Mouse (Mus musculus) lung, postnatal 0 days (tissue): ENCODE results near the gene Lipc. TPM values are rescaled to one million over a fixed set of nuclear protein-coding genes. Genes with fewer than 3 reads are reported as not detected.
A peak's percentile ranks its signal among the peaks of the same experiment; 100 is the strongest.
"Not testable (repeated sequence)": the region's sequence is repeated elsewhere in the genome, so short reads cannot be mapped to it uniquely, and the experiment has no call there.

Experiments used
- ATAC-seq: fragments of 200-750 bp; cut with Nextera tagmentation; 2 replicates; pipeline ENCODE4 v1.8.0; 2017; ENCODE audit warnings: moderate library complexity
- DNase-seq: peaks from one replicate; pipeline ENCODE4 v3.0.0-alpha.2; 2016; ENCODE audit warnings: low spot score
- H3K27ac ChIP-seq: fragments of 300-500 bp; sonication (generic); 2 replicates; pipeline ENCODE4 v1.5.1; 2014; ENCODE audit warnings: antibody characterized with exemption, mild to moderate bottlenecking, low read length, mixed read lengths
- H3K27me3 ChIP-seq: fragments of 300-500 bp; sonication (generic); replicated peaks from 2 replicates; pipeline ENCODE4 v1.6.1; 2014; ENCODE audit warnings: low read length, mixed read lengths; ENCODE audit not compliant: insufficient read depth
- H3K36me3 ChIP-seq: fragments of 300-500 bp; sonication (generic); 2 replicates; pipeline ENCODE4 v1.6.1; 2014; ENCODE audit warnings: low read length, mixed read lengths; ENCODE audit not compliant: insufficient read depth
- H3K4me1 ChIP-seq: fragments of 300-500 bp; sonication (generic); 2 replicates; pipeline ENCODE4 v1.6.1; 2014; ENCODE audit warnings: antibody characterized with exemption, low read depth, low read length, mixed read lengths; ENCODE audit not compliant: insufficient read depth
- H3K4me2 ChIP-seq: fragments of 300-500 bp; sonication (generic); replicated peaks from 2 replicates; pipeline ENCODE4 v1.6.1; 2014; ENCODE audit warnings: low read depth, mild to moderate bottlenecking, low read length, moderate library complexity, mixed read lengths
- H3K4me3 ChIP-seq: fragments of 300-500 bp; sonication (generic); 2 replicates; pipeline ENCODE4 v1.5.1; 2014; ENCODE audit warnings: low read depth, low read length
- H3K9ac ChIP-seq: fragments of 300-500 bp; sonication (generic); replicated peaks from 2 replicates; pipeline ENCODE4 v1.6.1; 2014; ENCODE audit warnings: low read depth, mild to moderate bottlenecking
- H3K9me3 ChIP-seq: fragments of 300-500 bp; sonication (generic); 2 replicates; pipeline ENCODE4 v1.6.1; 2016; ENCODE audit warnings: low read length, mixed read lengths
- CTCF ChIP-seq: IDR thresholded peaks from 2 replicates; pipeline ENCODE4 v1.5.1; 2016; ENCODE audit warnings: antibody characterized with exemption, mild to moderate bottlenecking
- EP300 ChIP-seq: IDR thresholded peaks from 2 replicates; pipeline ENCODE4 v1.6.1; 2016; ENCODE audit warnings: antibody characterized with exemption, mild to moderate bottlenecking, control low read depth
- WGBS: fragments of 180-500 bp; shearing (Covaris S2); extraction: QIAGEN DNeasy Blood & Tissue Kit; methylation state at CpG from one replicate; pipeline ENCODE4 v1.1.7; 2014; 5-methylcytosine and 5-hydroxymethylcytosine counted together
- polyA plus RNA-seq: library from polyadenylated mRNA; unstranded; fragments of >200 nt; fragmentation: Nextera tagmentation; extraction: Ambion mirVana; gene quantifications from 2 replicates; pipeline ENCODE4 v1.2.1, GENCODE M21; 2015

The Lipc gene
- polyA plus RNA-seq, 1 experiment from 2014 or later, result 0.21 TPM

- TF ChIP-seq EP300 (no peak), CTCF (no peak)
- H3K36me3 ChIP-seq, result no peaks in the 10 kb centered on the region
- H3K4me1 ChIP-seq, result peaks cover 10% of the 10 kb centered on the region
- no peak overlapping the region for H3K4me2 ChIP-seq
- H3K27me3 ChIP-seq, result no peaks in the 10 kb centered on the region
- no peak for DNase-seq
- no peak overlapping the region for H3K9ac ChIP-seq
- no peaks in the 10 kb centered on the region for H3K9me3 ChIP-seq
- no peak for ATAC-seq
- H3K27ac ChIP-seq, result peak overlapping the region; percentile 59; the same call in 1 of the 2 replicates
- no peak overlapping the region for H3K4me3 ChIP-seq
- 46% methylated on average over 8 of the region's 8 CpGs for whole genome bisulfite sequencing
Observed at GRCm38 (mm10) chr9:70864039-70864438, 88.0 kb downstream of the Lipc start.

DNA sequence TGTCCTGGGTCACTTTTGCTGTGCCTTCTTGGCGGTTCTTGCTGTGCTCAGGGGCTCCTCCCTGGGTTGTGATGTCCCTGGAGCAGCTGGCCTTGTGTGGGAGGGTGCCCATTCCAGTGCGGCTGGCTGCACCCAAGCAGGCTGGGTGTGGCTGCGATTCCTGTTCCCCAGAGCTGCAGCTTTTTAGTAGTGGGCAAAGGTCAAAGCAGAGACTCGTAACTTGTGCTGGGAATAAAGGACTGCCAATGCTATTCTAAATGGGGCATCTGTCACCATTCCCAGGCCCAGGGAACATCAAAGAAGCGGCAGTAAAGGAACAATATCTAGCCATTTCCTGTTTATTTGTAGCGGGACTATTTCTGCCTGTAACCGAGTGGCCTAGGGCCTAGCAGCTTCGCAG, 88.7 kb downstream of the Lipc start:
- Histone ChIP-seq H3K9me3 (no peaks in the 10 kb centered on the region), H3K4me1 (peaks cover 10% of the 10 kb centered on the region), H3K4me3 (no peak overlapping the region), H3K4me2 (no peak overlapping the region), H3K9ac (no peak overlapping the region), H3K27me3 (no peaks in the 10 kb centered on the region), H3K36me3 (no peaks in the 10 kb centered on the region), H3K27ac (peak overlapping the region; percentile 79)
- TF ChIP-seq EP300 (peak; percentile 65), CTCF (no peak)
- peak; percentile 88 for ATAC-seq
- peak; percentile 68 for DNase-seq
- WGBS, result 21% methylated on average over 8 of the region's 8 CpGs

DNA sequence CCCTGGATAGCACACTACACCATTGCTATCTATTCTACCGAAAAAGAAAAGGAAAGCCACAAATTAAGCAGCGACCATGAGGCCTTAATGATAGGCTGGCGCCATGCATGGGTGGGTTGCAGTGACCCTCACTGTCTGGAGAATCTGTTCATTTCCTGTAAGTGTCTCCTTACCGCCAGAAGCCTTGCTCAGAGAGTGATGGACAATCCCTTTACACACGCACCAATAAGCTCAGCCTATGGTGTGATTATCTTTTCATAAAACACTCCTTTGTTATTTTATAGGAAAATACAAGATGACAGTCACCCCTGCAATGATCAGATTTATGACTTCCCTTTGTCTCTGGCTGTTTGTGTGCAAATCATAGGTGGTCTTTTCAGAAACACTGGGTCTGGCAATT, 92.8 kb downstream of the Lipc start:
- H3K4me1 ChIP-seq, result peaks cover 13% of the 10 kb centered on the region
- H3K36me3 ChIP-seq, result no peaks in the 10 kb centered on the region
- H3K4me2 ChIP-seq, result no peak overlapping the region
- H3K9me3 ChIP-seq, result no peaks in the 10 kb centered on the region
- whole genome bisulfite sequencing, result 68% methylated on average over 5 of the region's 5 CpGs
- ATAC-seq (no peak), DNase-seq (no peak)
- H3K27ac ChIP-seq, result no peak overlapping the region
- H3K9ac ChIP-seq, result no peak overlapping the region
- no peaks in the 10 kb centered on the region for H3K27me3 ChIP-seq
- no peak for TF ChIP-seq EP300
- TF ChIP-seq CTCF, result no peak
- no peak overlapping the region for H3K4me3 ChIP-seq

DNA sequence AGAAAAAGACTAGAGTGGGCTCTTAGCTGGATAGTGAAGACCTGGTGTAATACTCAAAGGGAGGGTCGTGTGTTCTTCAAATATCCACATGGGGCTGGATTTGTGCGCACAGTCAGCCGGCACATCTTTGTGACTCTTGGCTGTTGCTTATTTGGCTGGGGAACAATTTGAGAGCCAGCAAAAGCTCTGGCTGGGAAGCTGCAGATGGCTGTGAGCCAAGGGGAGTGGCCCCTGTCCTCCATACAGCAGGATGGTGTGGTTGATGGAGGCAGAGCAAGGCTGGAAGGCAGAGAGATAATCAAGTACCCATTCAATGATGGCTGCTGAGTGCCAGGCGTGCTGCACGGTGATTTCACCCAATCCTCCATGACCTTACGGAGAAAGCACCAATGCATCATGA, 96.2 kb downstream of the Lipc start:
- DNase-seq, result peak; percentile 59
- H3K9ac ChIP-seq, result no peak overlapping the region

DNA sequence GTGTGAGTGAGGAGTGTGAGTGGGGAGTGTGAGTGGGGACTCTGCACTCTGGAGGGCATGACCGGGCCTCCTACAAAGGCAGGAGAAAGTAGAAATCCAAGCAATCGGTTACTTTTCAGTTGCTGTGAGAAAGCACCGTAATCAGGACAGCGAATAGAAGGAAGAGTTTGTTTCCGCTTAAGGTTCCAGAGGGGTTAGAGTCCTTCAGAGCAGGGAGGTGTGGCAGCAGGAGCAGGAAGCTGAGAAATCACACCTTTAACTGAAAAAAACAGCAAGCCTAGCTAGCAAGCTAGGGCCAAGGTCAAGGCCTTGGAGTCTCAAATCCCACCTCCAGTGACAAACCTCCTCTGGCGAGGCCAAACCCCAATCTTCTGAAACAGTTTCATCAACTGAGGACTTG, 97.1 kb downstream of the Lipc start:
- DNase-seq (no peak), ATAC-seq (no peak)
- no peaks in the 10 kb centered on the region for H3K9me3 ChIP-seq
- H3K4me2 ChIP-seq, result no peak overlapping the region
- H3K27me3 ChIP-seq, result no peaks in the 10 kb centered on the region
- TF ChIP-seq EP300 (no peak), CTCF (no peak)
- no peak overlapping the region for H3K9ac ChIP-seq
- H3K4me3 ChIP-seq, result no peak overlapping the region
- peaks cover 3% of the 10 kb centered on the region; the same call in 1 of the 2 replicates for H3K4me1 ChIP-seq
- H3K27ac ChIP-seq, result no peak overlapping the region
- 56% methylated on average over 6 of the region's 6 CpGs for WGBS
- H3K36me3 ChIP-seq, result no peaks in the 10 kb centered on the region

More for the DNA sequence above, 96.2 kb downstream of the Lipc start:
- H3K36me3 ChIP-seq, result no peaks in the 10 kb centered on the region
- WGBS, result 38% methylated on average over 6 of the region's 6 CpGs
- H3K27ac ChIP-seq, result no peak overlapping the region
- no peak overlapping the region for H3K4me3 ChIP-seq
- H3K27me3 ChIP-seq, result no peaks in the 10 kb centered on the region
- ATAC-seq, result peak; percentile 40
- H3K9me3 ChIP-seq, result no peaks in the 10 kb centered on the region
- no peak for TF ChIP-seq CTCF
- no peak for TF ChIP-seq EP300
- no peak overlapping the region for H3K4me2 ChIP-seq
- peaks cover 3% of the 10 kb centered on the region; the same call in 1 of the 2 replicates for H3K4me1 ChIP-seq

DNA sequence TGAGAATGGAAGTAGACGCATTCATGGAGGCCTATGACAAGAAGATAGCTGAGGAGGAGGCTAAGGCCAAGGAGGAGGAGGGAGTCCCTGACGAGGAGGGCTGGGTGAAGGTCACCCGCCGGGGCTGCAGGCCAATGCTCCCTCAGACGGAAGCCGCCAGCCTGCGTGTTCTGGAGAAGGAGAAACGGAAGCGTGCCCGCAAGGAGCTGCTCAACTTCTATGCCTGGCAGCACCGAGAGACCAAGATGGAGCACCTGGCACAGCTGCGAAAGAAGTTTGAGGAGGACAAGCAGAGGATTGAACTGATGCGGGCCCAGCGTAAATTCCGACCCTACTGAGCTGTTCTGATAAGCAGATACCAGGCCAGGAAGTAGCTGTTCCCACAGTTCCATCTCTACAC, 98.9 kb downstream of the Lipc start:
- H3K9me3 ChIP-seq, H3K36me3 ChIP-seq, H3K4me3 ChIP-seq, H3K4me2 ChIP-seq, H3K27me3 ChIP-seq, H3K9ac ChIP-seq, ATAC-seq, DNase-seq, H3K4me1 ChIP-seq, H3K27ac ChIP-seq: not testable (repeated sequence)
- WGBS, result 84% methylated on average over 15 of the region's 15 CpGs

DNA sequence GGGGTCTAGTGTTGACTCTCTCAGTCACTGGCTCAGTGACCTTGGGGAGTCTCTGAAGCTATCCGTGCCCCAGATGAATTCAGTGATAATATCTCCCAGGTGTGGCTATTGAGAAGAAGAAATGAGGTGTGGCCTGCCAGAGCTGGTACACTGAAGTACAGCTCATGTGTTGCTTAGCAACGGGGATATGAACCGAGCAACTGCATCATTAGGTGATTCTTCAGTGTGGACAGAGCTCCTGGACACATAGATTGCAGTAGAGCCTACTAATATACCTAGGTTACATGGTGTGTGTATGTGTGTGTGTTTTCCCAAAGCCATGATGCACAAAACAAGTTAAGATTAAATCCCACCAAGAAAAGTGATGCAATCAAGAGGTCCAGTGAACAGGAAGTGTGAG, 100.5 kb downstream of the Lipc start:
- peaks cover 13% of the 10 kb centered on the region; the same call in 1 of the 2 replicates for H3K4me1 ChIP-seq
- no peak overlapping the region for H3K4me3 ChIP-seq
- H3K27me3 ChIP-seq, result no peaks in the 10 kb centered on the region
- H3K4me2 ChIP-seq, result no peak overlapping the region
- DNase-seq (no peak), ATAC-seq (no peak)
- H3K36me3 ChIP-seq, result no peaks in the 10 kb centered on the region
- H3K27ac ChIP-seq, result no peak overlapping the region
- no peaks in the 10 kb centered on the region for H3K9me3 ChIP-seq
- H3K9ac ChIP-seq, result no peak overlapping the region
- TF ChIP-seq CTCF, result no peak
- TF ChIP-seq EP300, result no peak
- 59% methylated on average over 3 of the region's 3 CpGs for WGBS
